Mouse (Mus musculus) hindbrain, embryonic 14.5 days (tissue): ENCODE data around the gene Klf13. TPM values are rescaled to one million over a fixed set of nuclear protein-coding genes. Genes with fewer than 3 reads are reported as not detected.

Experiments
- ATAC-seq: fragments of 200-750 bp; cut with Nextera tagmentation; 2 replicates; pipeline ENCODE4 v1.8.0; 2017; ENCODE audit warnings: moderate number of reproducible peaks, mild to moderate bottlenecking, moderate TSS enrichment, moderate library complexity; ENCODE audit not compliant: low FRiP score
- DNase-seq: peaks from one replicate; pipeline ENCODE4 v3.0.0-alpha.2; 2015; ENCODE audit warnings: low spot score
- H3K27ac ChIP-seq: fragments of 300-500 bp; sonication (generic); 2 replicates; pipeline ENCODE4 v1.5.1; 2014; ENCODE audit warnings: mild to moderate bottlenecking, moderate library complexity
- H3K27me3 ChIP-seq: fragments of 300-500 bp; sonication (generic); 2 replicates; pipeline ENCODE4 v1.6.1; 2014; ENCODE audit warnings: mild to moderate bottlenecking, low read length, mixed read lengths; ENCODE audit not compliant: control insufficient read depth, insufficient read depth
- H3K36me3 ChIP-seq: fragments of 300-500 bp; sonication (generic); replicated peaks from 2 replicates; pipeline ENCODE4 v1.6.1; 2014; ENCODE audit not compliant: control insufficient read depth, insufficient read depth
- H3K4me1 ChIP-seq: fragments of 300-500 bp; sonication (generic); replicated peaks from 2 replicates; pipeline ENCODE4 v1.6.1; 2014; ENCODE audit warnings: antibody characterized with exemption, low read length, mixed read lengths; ENCODE audit not compliant: control insufficient read depth, insufficient read depth
- H3K4me2 ChIP-seq: fragments of 300-500 bp; sonication (generic); replicated peaks from 2 replicates; pipeline ENCODE4 v1.6.1; 2014; ENCODE audit warnings: mild to moderate bottlenecking, moderate library complexity
- H3K4me3 ChIP-seq: fragments of 300-500 bp; sonication (generic); replicated peaks from 2 replicates; pipeline ENCODE4 v1.5.1; 2014; ENCODE audit warnings: mild to moderate bottlenecking, low read length
- H3K9ac ChIP-seq: fragments of 300-500 bp; sonication (generic); 2 replicates; pipeline ENCODE4 v1.6.1; 2014
- H3K9me3 ChIP-seq: fragments of 300-500 bp; sonication (generic); 2 replicates; pipeline ENCODE4 v1.6.1; 2016; ENCODE audit warnings: low read length; ENCODE audit not compliant: control insufficient read depth
- WGBS: fragments of 180-500 bp; shearing (Covaris S2); extraction: QIAGEN DNeasy Blood & Tissue Kit; methylation state at CpG from one replicate; pipeline ENCODE4 v1.1.7; 2014; 5-methylcytosine and 5-hydroxymethylcytosine counted together
- polyA plus RNA-seq: library from polyadenylated mRNA; unstranded; fragments of >200 nt; fragmentation: Nextera tagmentation; extraction: Ambion mirVana; gene quantifications from 2 replicates; pipeline ENCODE4 v1.2.1, GENCODE M21; 2014

The Klf13 gene
- 25.2 and 25.4 TPM in 2 replicates for polyA plus RNA-seq

GRCm38 (mm10) chr7:63938914-63939396 lies at the start of gene Klf13:
Klf13 (minus strand) TSS chr7:63938915.
- WGBS: under 1% methylated on average over 47 of the region's 50 CpGs
- H3K27me3 ChIP-seq: no peaks in the 10 kb centered on the region
- H3K4me3 ChIP-seq: peak within 1 kb of the TSS; percentile 97
- peak; percentile 95 for ATAC-seq
- H3K36me3 ChIP-seq: no peaks in the 10 kb centered on the region
- peak within 1 kb of the TSS; percentile 91 for H3K9ac ChIP-seq
- H3K4me1 ChIP-seq: peaks cover 26% of the 10 kb centered on the region
- peak; percentile 96 for DNase-seq
- peak within 1 kb of the TSS; percentile 86 for H3K4me2 ChIP-seq
- H3K9me3 ChIP-seq: no peaks in the 10 kb centered on the region
- peak within 1 kb of the TSS; percentile 97 for H3K27ac ChIP-seq

DNA sequence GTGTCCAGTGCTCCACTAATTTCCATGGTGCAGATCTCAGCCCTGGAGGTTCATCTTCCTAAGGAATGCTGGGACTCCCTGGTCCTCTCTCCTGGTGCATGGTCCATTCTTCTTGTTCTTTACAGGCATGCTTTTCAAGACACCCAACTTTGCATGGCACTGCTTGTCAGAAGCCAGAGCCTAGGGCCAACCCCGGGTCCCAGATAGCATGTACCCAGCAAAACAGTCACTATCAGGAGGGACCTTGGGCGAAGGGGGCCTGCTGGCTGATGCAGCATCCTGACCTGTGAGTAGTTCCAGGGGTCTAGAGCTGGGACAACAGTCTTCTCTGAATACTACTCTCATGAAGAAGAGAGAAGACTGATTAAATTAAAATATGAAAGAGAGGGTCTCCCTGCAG lies 49.7 kb upstream of the Klf13 start:
- no peaks in the 10 kb centered on the region for H3K36me3 ChIP-seq
- H3K27me3 ChIP-seq: no peaks in the 10 kb centered on the region
- H3K4me1 ChIP-seq: peaks cover 16% of the 10 kb centered on the region
- no peak overlapping the region for H3K4me3 ChIP-seq
- ATAC-seq: no peak
- no peak overlapping the region for H3K27ac ChIP-seq
- no peak for DNase-seq
- no peak overlapping the region for H3K9ac ChIP-seq
- no peak overlapping the region for H3K4me2 ChIP-seq
- no peaks in the 10 kb centered on the region for H3K9me3 ChIP-seq
- 96% methylated on average over 2 of the region's 2 CpGs for WGBS

DNA sequence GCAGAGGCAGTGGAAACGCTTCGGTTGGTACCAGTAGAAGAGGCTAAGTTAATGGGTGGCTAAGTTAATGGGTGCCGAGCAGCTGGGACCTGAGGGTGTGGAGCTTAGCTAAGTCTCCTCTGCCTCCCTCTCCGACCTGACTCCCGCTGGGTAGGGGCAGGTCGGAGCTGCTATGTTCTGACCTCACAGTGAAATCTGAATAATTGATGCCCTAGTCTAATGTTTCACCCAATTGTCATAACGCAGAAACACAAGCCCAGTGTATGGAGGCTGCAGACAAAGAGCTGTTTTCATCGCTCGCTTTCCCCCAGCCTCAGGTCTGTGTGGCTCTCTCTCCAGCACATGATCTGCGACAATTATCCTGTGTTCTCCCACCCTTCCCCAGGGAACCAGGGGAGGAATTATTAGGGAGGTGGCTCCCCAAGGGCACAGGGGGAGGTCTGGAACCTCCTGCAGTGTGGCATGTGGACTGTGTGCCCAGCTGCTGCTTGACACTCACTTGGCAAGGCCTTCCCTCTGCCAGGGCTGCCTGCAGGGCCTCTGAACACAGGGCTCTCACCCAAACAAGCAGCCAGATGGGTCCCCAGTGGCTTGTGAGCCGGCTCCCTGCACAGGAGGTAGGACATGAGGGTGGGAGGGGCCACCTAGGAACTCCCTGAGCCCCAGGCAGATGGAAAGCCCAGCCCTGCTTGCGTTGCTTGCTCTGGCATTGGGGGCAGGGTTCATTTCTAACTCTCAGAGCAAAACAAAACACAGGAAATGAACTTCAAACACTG lies 47.9 kb upstream of the Klf13 start:
- Histone ChIP-seq H3K9me3 (no peaks in the 10 kb centered on the region), H3K4me2 (peak overlapping the region; percentile 28)
- WGBS: 11% methylated on average over 12 of the region's 12 CpGs

GRCm38 (mm10) chr7:63985696-63986406 lies 47.1 kb upstream of the Klf13 start:
- H3K4me1 ChIP-seq: peaks cover 16% of the 10 kb centered on the region
- H3K9me3 ChIP-seq: no peaks in the 10 kb centered on the region
- peak overlapping the region; percentile 28 for H3K4me2 ChIP-seq
- peak overlapping the region; percentile 88 for H3K27ac ChIP-seq
- no peak for DNase-seq
- H3K27me3 ChIP-seq: no peaks in the 10 kb centered on the region
- 71% methylated on average over 9 of the region's 9 CpGs for WGBS
- no peaks in the 10 kb centered on the region for H3K36me3 ChIP-seq
- H3K9ac ChIP-seq: no peak overlapping the region; the same call in 1 of the 2 replicates
- no peak overlapping the region for H3K4me3 ChIP-seq
- peak; percentile 28 for ATAC-seq

More for the DNA sequence above, 47.9 kb upstream of the Klf13 start:
- Histone ChIP-seq H3K4me3 (no peak overlapping the region), H3K27me3 (no peaks in the 10 kb centered on the region), H3K9ac (peak overlapping the region; percentile 53), H3K4me1 (peaks cover 16% of the 10 kb centered on the region), H3K36me3 (no peaks in the 10 kb centered on the region), H3K27ac (peak overlapping the region; percentile 88)
- DNase-seq: peak; percentile 46
- ATAC-seq: peak; percentile 88

DNA sequence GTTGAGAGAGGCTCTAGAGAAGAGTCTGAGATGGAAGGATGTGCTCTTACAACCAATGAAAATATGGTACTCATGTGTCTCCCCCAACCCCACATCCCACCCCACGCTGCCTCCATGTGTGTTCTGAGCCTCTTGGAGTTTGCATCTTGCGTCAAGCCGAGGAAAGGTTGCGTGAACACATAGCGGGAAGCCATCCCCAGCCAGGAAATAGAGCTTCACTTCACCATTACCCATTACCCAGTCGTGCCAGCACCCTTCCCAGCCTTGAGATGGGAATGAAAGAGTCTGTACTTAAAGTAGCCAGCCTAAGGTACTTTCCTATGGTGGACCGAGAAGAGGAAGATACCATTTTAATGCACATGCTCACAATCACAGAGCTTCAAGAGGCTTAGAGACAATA lies 46.6 kb upstream of the Klf13 start:
- ATAC-seq (no peak), DNase-seq (no peak)
- WGBS: 87% methylated on average over 7 of the region's 7 CpGs
- Histone ChIP-seq H3K27ac (no peak overlapping the region), H3K4me3 (no peak overlapping the region), H3K4me2 (no peak overlapping the region), H3K9ac (no peak overlapping the region), H3K27me3 (no peaks in the 10 kb centered on the region), H3K4me1 (peaks cover 16% of the 10 kb centered on the region), H3K9me3 (no peaks in the 10 kb centered on the region), H3K36me3 (no peaks in the 10 kb centered on the region)

DNA sequence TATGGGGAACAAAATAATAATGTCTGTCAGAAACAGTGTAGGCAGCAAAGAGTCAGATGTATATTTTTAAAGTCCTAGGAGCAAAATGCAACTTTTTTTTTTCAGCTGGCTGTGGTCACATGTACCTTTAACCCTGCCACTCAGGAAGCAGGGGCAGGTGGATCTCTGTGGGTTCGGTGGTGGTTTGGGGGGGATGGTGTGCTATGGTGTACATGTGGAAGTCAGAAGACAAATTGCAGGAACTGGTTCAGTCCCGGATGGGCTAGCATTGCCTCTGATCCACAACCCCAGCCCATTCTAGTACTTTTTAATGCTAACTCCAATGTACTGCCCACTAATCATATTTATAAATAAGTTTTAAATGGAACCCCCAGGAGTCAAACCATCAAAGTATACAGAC lies 45.6 kb upstream of the Klf13 start:
- Histone ChIP-seq H3K4me2 (no peak overlapping the region), H3K36me3 (no peaks in the 10 kb centered on the region), H3K9ac (no peak overlapping the region), H3K27ac (no peak overlapping the region), H3K27me3 (no peaks in the 10 kb centered on the region), H3K4me1 (peaks cover 16% of the 10 kb centered on the region), H3K9me3 (no peaks in the 10 kb centered on the region), H3K4me3 (no peak overlapping the region)
- ATAC-seq (no peak), DNase-seq (no peak)
- 90% methylated on average over 2 of the region's 2 CpGs for WGBS

DNA sequence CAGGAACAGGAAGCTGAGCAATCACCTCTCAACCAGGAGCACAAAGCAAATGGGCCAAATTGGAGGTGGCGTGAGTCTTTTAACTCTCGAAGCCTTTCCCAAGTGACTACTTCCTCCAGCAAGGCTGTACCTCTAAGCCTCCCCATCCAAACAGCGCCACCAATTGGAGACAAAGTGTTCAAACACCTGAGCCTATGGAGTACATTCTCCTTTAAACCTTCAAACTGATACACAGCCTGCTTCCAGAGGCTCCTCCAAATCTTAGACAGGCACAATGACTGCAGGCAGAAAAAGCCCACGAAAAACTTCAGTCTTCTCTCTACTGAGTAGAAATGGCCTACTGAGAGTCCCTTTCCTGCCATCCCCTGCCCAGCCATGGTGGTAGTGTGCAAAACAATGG lies 38.9 kb upstream of the Klf13 start:
- Histone ChIP-seq H3K4me3 (no peak overlapping the region), H3K27me3 (no peaks in the 10 kb centered on the region), H3K4me1 (no peaks in the 10 kb centered on the region), H3K9me3 (no peaks in the 10 kb centered on the region), H3K27ac (no peak overlapping the region), H3K9ac (no peak overlapping the region), H3K4me2 (no peak overlapping the region), H3K36me3 (no peaks in the 10 kb centered on the region)
- WGBS: 90% methylated on average over 4 of the region's 4 CpGs
- no peak for DNase-seq
- no peak for ATAC-seq

DNA sequence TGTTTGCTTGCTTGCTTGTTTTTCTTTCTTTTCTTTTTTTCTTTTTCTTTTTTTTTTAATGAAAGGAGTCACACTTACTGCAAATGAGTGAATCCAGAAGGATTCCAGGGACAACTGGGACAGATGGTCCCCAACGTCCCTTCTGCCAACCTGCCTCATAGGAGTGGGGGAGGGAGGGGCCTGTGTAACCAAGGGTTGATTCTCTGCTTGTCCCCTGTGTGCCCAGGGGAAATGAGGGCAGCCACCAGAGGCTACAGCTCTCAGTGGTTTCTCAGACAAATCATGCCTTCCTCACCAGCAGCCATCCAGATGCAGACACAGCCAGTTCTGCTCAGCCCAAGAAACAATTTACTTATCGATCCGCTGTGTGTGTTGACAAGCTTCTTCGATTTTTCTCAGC lies 32.3 kb upstream of the Klf13 start:
- no peak overlapping the region for H3K4me2 ChIP-seq
- no peak for DNase-seq
- no peaks in the 10 kb centered on the region for H3K36me3 ChIP-seq
- H3K27me3 ChIP-seq: no peaks in the 10 kb centered on the region
- no peak overlapping the region for H3K9ac ChIP-seq
- ATAC-seq: no peak
- no peaks in the 10 kb centered on the region for H3K9me3 ChIP-seq
- WGBS: 61% methylated on average over 4 of the region's 4 CpGs
- H3K27ac ChIP-seq: no peak overlapping the region
- 0 out of 2 replicates have a peak, but pooled peaks cover 4% of the 10 kb centered on the region for H3K4me1 ChIP-seq
- no peak overlapping the region for H3K4me3 ChIP-seq

- no peaks in the 10 kb centered on the region for H3K36me3 ChIP-seq
- H3K9me3 ChIP-seq: no peaks in the 10 kb centered on the region
- no peaks in the 10 kb centered on the region for H3K27me3 ChIP-seq
- H3K4me1 ChIP-seq: 0 out of 2 replicates have a peak, but pooled peaks cover 4% of the 10 kb centered on the region
- no peak overlapping the region for H3K4me2 ChIP-seq
- no peak overlapping the region for H3K9ac ChIP-seq
- ATAC-seq (no peak), DNase-seq (no peak)
- 41% methylated on average over 3 of the region's 3 CpGs for WGBS
- no peak overlapping the region for H3K4me3 ChIP-seq
- no peak overlapping the region for H3K27ac ChIP-seq
These were observed 31.2 kb upstream of the Klf13 start for GRCm38 (mm10) chr7:63969941-63970340.
